Mouse (Mus musculus): ENCODE results near the gene Gm7697. TPM values are rescaled to one million over a fixed set of nuclear protein-coding genes. Genes with fewer than 3 reads are reported as not detected.

Gene Gm7697
- polyA plus RNA-seq, 1 experiment from 2014 or later = not detected

Other genes with a start within 250 kb of the Gm7697 start
- gene Gm9495, start 69.4 kb downstream of the Gm7697 start, polyA plus RNA-seq (2015; fragmentation: Nextera tagmentation; extraction: Ambion mirVana) = not detected in 2 replicates
- gene Zfp868, start 102.6 kb upstream of the Gm7697 start, polyA plus RNA-seq (2015; fragmentation: Nextera tagmentation; extraction: Ambion mirVana) = 13.7 and 14.2 TPM in 2 replicates
- 1.2 and 1.3 TPM in 2 replicates for gene Zfp964, start 131.5 kb upstream of the Gm7697 start, polyA plus RNA-seq (2015; fragmentation: Nextera tagmentation; extraction: Ambion mirVana)
- 14.6 and 18.9 TPM in 2 replicates for gene Zfp869, start 187.7 kb upstream of the Gm7697 start, polyA plus RNA-seq (2015; fragmentation: Nextera tagmentation; extraction: Ambion mirVana)
- gene Zfp963, start 227.0 kb upstream of the Gm7697 start, polyA plus RNA-seq (2015; fragmentation: Nextera tagmentation; extraction: Ambion mirVana) = 3.1 and 4.6 TPM in 2 replicates

All from heart, embryonic 15.5 days (tissue).